ENCODE assay signal across 9 mouse cellular contexts in genomic region chr16:7049162-7049971, GRCm38 (mm10).
DNase-seq lines count a peak whose midpoint lies in the region; ATAC-seq and TF ChIP-seq lines count a peak whose summit lies in the region.
"Had no signal": no experiment of that assay in that cellular context is flagged by ENCODE, and none has a peak within 500 bp of the region (broad histone marks: within the 10 kb centered on the region; RNA-seq: fewer than 3 reads in every experiment).

No protein-coding gene starts in this region.

- no peaks in the 10 kb centered on the region for H3K9me3 ChIP-seq in intestine, postnatal 0 days (ENCODE audit: control insufficient read depth)
- no peaks in the 10 kb centered on the region for H3K9me3 ChIP-seq in lung, embryonic 15.5 days

- H3K79me2 ChIP-seq in heart, adult 2 months (replicated peaks; ENCODE audit: control insufficient read depth, insufficient read depth, low read length): no peaks in the 10 kb centered on the region

- H3K9ac ChIP-seq in heart, adult 2 months (ENCODE audit: low read depth, low read length): no peak overlapping the region
- no peak overlapping the region for H3K9ac ChIP-seq in intestine, postnatal 0 days (ENCODE audit: low read depth, low read length)
- no peak overlapping the region for H3K9ac ChIP-seq in lung, embryonic 15.5 days

- WGBS in heart, adult 2 months: 24% methylated on average over 18 of the region's 18 CpGs
- 14% methylated on average over 18 of the region's 18 CpGs for WGBS in intestine, postnatal 0 days
- WGBS in lung, embryonic 15.5 days: 14% methylated on average over 18 of the region's 18 CpGs

- intact Hi-C loops in heart, adult 2 months (cut with DNase I): loop anchor here (5.0 kb wide), 2 partner anchors 78 to 228 kb away; no protein-coding TSS in a partner anchor

- H3K4me3 ChIP-seq in heart, adult 2 months: peak overlapping the region; percentile 27
- no peak overlapping the region for H3K4me3 ChIP-seq in intestine, postnatal 0 days (ENCODE audit: low read depth, low read length)
- H3K4me3 ChIP-seq in lung, embryonic 15.5 days: no peak overlapping the region
- H3K4me3 ChIP-seq: erythroblast, embryonic 14.5 days had no signal

- H3K27me3 ChIP-seq in heart, adult 2 months (ENCODE audit: control insufficient read depth, insufficient read depth, low read length): no peaks in the 10 kb centered on the region
- H3K27me3 ChIP-seq in intestine, postnatal 0 days (replicated peaks; ENCODE audit: control insufficient read depth, insufficient read depth, low read length): no peaks in the 10 kb centered on the region
- H3K27me3 ChIP-seq in lung, embryonic 15.5 days: no peaks in the 10 kb centered on the region; the same call in 1 of the 2 replicates

- H3K27ac ChIP-seq in heart, adult 2 months: peak overlapping the region; percentile 13; the same call in 1 of the 2 replicates
- H3K27ac ChIP-seq in intestine, postnatal 0 days (ENCODE audit: low read depth, low read length): no peak overlapping the region
- no peak overlapping the region for H3K27ac ChIP-seq in lung, embryonic 15.5 days

- H3K4me1 ChIP-seq in heart, adult 2 months (ENCODE audit: control insufficient read depth, insufficient read depth, low read length): peaks cover 3% of the 10 kb centered on the region
- no peaks in the 10 kb centered on the region for H3K4me1 ChIP-seq in intestine, postnatal 0 days (replicated peaks; ENCODE audit: control insufficient read depth, insufficient read depth, low read length)
- H3K4me1 ChIP-seq in lung, embryonic 15.5 days: peaks cover 7% of the 10 kb centered on the region; the same call in 1 of the 2 replicates

- ATAC-seq in intestine, postnatal 0 days: no peak
- no peak for ATAC-seq in lung, embryonic 15.5 days (ENCODE audit: borderline replicate concordance, extremely low read depth, low FRiP score, low TSS enrichment)

- no peak for TF ChIP-seq POLR2A in heart, adult 2 months (IDR thresholded peaks at IDR 0.05; ENCODE audit: insufficient read depth, low read depth, low read length)

- DNase-seq in urinary bladder, adult 18-20 months (ENCODE audit: low spot score in 2 of 2): peak; percentile 6 to 8
- no peak for DNase-seq in urinary bladder, adult 2 months (ENCODE audit: low spot score)
- peak; percentile 52 for DNase-seq in cerebellum, adult 9-11 months
- peak; percentile 22 to 35 for DNase-seq in heart, adult 2 months
- peak; percentile 27 for DNase-seq in right cerebral cortex, postnatal 14 days
- no peak for DNase-seq in spleen, adult 18-20 months

- no peak overlapping the region for H3K4me2 ChIP-seq in intestine, postnatal 0 days (replicated peaks; ENCODE audit: low read depth)
- peak overlapping the region; percentile 38 for H3K4me2 ChIP-seq in lung, embryonic 15.5 days

- no peak for TF ChIP-seq EP300 in heart, adult 2 months (IDR thresholded peaks at IDR 0.05; ENCODE audit: insufficient read depth, low read depth, low read length)

- peak; percentile 97 for TF ChIP-seq CTCF in heart, adult 2 months (IDR thresholded peaks at IDR 0.05)
- TF ChIP-seq CTCF in intestine, postnatal 0 days (IDR thresholded peaks at IDR 0.05; ENCODE audit: low read depth): peak; percentile 79

- H3K36me3 ChIP-seq in heart, adult 2 months (ENCODE audit: control insufficient read depth, insufficient read depth, low read length): peaks cover 3% of the 10 kb centered on the region
- H3K36me3 ChIP-seq in intestine, postnatal 0 days (ENCODE audit: control insufficient read depth, insufficient read depth): no peaks in the 10 kb centered on the region
- H3K36me3 ChIP-seq in lung, embryonic 15.5 days: no peaks in the 10 kb centered on the region

Comparison
In these comparisons a context has a peak if more than half of its experiments do, and no peak if none do; other contexts are left out.
1. DNase-seq: peak in urinary bladder, adult 18-20 months (2 of 2), cerebellum, adult 9-11 months (single experiment), heart, adult 2 months (2 of 2) and right cerebral cortex, postnatal 14 days (single experiment); none in urinary bladder, adult 2 months (single experiment) and spleen, adult 18-20 months (0 of 2).